Mouse (Mus musculus): ENCODE results near the gene Erc2. TPM values are rescaled to one million over a fixed set of nuclear protein-coding genes. Genes with fewer than 3 reads are reported as not detected.
A peak's percentile ranks its signal among the peaks of the same experiment; 100 is the strongest.

The Erc2 gene
- 100 to 1,000 TPM; 211 to 222 TPM for total RNA-seq (2021)

GRCm38 (mm10) chr14:27622176-27622922 is at the start of gene Erc2:
TSS of gene Erc2 (plus strand) at chr14:27622428.
- DNase-seq: peak; percentile 88
- intact Hi-C loops (cut with DNase I): loop anchor here (10.0 kb wide), 1 partner anchor 112 kb away; no protein-coding TSS in a partner anchor

DNA sequence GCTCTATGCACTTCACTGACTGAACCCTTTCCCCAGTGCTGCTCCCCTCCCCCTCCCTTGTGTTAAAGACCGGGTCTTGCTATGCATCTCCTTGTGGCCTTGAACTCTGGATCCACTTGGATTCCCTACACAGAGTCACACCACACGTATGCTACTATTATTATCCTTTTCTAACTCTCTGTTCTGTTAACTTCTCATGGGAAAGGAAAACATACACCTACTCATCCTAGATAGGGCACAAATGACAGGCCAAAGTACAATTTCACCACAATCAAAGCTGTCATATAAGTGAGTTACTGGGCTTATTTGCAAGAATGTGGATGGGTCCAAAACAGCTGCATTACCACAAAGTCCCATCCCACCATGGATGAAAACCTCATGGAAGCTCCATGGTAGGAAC is 43.8 kb upstream of the Erc2 start:
- intact Hi-C loops (cut with DNase I): no loop called here
- no peak for DNase-seq

GRCm38 (mm10) chr14:27589616-27590015 is 32.6 kb upstream of the Erc2 start:
- intact Hi-C loops (cut with DNase I): loop anchor here (5.0 kb wide), 1 partner anchor 153 kb away; no protein-coding TSS in a partner anchor
- peak; percentile 42 for DNase-seq

DNA sequence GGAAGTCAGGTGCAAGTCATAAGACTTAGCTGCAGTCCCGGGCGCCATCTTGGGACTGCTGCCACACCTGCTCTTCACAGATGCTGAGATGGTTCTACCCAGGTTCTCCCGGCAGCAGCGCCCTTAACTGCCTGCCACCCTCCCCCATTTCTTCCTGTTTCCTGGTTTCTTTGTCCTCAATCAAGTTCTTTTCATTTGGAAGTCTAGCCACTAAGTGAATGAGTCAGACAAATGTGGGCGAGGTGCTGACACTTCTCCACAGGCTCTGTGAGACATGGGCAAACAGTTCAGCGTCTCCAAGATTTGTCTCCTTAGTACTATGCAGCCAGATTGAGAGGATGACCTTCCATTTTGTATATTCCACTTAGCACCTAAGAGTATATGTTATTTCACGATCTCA is 30.1 kb upstream of the Erc2 start:
- intact Hi-C loops (cut with DNase I): loop anchor here (5.0 kb wide), 1 partner anchor 150 kb away; no protein-coding TSS in a partner anchor
- no peak for DNase-seq

GRCm38 (mm10) chr14:27596265-27596664 is 26.0 kb upstream of the Erc2 start:
- intact Hi-C loops (cut with DNase I): no loop called here
- DNase-seq: peak; percentile 76

DNA sequence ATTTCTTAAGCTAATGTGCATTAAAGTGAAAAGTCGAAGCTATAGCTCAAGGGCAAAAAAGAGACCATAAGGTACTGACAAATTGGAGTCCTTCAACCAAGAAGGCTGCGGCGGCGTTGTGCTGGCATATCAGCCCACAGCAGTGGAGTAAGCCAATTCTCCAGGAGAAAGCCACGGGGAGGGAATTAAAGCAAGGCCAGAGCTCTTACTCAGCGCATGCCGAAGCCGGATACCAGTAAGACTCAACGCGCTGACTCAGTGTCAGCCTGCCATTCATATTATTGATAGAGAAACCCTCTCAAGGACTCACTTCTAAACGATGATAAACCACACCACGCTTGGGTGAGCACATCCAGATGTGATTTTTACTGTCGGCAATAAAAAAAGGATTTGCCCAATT is 20.1 kb upstream of the Erc2 start:
- peak; percentile 17 for DNase-seq
- intact Hi-C loops (cut with DNase I): loop anchor here (10.0 kb wide), 1 partner anchor 47 kb away; no protein-coding TSS in a partner anchor

DNA sequence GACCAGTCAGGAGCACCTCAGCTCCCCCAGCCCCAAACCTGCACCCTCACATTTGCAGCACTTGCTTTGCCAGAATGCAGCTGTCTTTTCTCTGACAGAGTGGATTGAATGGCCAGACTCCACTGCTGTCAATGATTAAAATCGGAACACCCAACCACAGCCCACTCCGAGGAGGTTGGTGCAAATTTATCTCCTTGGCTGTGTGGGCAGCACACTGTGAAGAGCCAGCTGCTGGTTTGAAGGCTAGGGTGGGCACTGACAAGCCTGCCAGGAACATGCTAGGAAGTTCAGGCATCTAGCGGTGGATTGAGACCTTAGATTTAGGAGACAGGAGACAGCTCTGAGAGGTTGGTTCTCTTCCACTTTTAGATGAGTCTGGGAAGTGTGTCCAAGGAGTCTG is 14.8 kb upstream of the Erc2 start:
- intact Hi-C loops (cut with DNase I): loop anchor here (10.0 kb wide), 1 partner anchor 53 kb away; no protein-coding TSS in a partner anchor
- DNase-seq: no peak

- intact Hi-C loops (cut with DNase I): no loop called here
- no peak for DNase-seq
Measured at GRCm38 (mm10) chr14:27613766-27614165, 8.5 kb upstream of the Erc2 start.

- intact Hi-C loops (cut with DNase I): no loop called here
- DNase-seq: no peak
Measured at GRCm38 (mm10) chr14:27617286-27617685, 4.9 kb upstream of the Erc2 start.

GRCm38 (mm10) chr14:27621576-27621975 is 652 bp upstream of the Erc2 start:
- intact Hi-C loops (cut with DNase I): loop anchor here (10.0 kb wide), 1 partner anchor 113 kb away; no protein-coding TSS in a partner anchor
- no peak for DNase-seq

GRCm38 (mm10) chr14:27622923-27623219 is 643 bp downstream of the Erc2 start:
- DNase-seq: no peak
- intact Hi-C loops (cut with DNase I): loop anchor here (10.0 kb wide), 1 partner anchor 112 kb away; no protein-coding TSS in a partner anchor

DNA sequence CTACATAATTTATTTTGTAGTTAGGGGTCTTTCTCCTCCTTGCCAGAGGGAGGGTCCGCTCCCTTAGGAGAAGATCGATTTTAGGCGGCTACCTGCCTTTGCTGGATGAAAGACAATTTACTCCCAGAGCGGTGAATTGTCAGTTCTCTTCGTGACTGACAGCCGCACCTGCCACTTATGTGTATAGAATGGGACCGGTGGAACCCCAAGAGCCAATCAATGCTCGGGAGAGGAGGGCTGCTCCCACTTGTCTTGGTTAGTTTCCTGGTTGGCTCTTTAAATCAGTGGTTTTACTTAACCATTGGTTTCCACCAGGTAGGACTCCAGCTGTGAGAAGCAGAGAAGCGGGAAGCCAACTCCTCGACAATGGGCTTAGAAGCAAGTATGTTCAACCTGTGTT is 1.1 kb downstream of the Erc2 start:
- intact Hi-C loops (cut with DNase I): loop anchor here (10.0 kb wide), 1 partner anchor 111 kb away; no protein-coding TSS in a partner anchor
- DNase-seq: peak; percentile 79

DNA sequence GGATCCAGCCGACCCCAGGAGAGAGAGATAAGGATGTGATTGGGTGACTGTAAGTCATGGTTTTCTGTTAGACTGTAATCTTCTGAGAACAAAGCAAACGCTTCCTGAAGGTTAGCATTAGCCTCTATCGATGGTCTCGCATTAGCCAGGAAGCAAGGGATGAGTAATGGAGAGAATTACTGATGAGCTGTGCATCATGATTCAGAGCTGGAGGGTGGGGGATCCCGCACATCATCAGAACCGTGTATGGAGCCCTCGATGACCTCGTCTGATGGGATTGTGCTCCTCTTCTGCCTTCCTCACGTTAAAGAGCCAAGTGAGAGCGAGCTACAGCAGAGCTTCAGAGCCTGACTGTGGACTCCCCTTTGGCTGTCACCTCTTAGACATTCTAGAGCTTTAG is 6.5 kb downstream of the Erc2 start:
- intact Hi-C loops (cut with DNase I): loop anchor here (10.0 kb wide), 1 partner anchor 106 kb away; no protein-coding TSS in a partner anchor
- no peak for DNase-seq

- DNase-seq: peak; percentile 6
- intact Hi-C loops (cut with DNase I): loop anchor here (10.0 kb wide), 1 partner anchor 105 kb away; no protein-coding TSS in a partner anchor
Measured at GRCm38 (mm10) chr14:27629369-27630012, 7.3 kb downstream of the Erc2 start.

DNA sequence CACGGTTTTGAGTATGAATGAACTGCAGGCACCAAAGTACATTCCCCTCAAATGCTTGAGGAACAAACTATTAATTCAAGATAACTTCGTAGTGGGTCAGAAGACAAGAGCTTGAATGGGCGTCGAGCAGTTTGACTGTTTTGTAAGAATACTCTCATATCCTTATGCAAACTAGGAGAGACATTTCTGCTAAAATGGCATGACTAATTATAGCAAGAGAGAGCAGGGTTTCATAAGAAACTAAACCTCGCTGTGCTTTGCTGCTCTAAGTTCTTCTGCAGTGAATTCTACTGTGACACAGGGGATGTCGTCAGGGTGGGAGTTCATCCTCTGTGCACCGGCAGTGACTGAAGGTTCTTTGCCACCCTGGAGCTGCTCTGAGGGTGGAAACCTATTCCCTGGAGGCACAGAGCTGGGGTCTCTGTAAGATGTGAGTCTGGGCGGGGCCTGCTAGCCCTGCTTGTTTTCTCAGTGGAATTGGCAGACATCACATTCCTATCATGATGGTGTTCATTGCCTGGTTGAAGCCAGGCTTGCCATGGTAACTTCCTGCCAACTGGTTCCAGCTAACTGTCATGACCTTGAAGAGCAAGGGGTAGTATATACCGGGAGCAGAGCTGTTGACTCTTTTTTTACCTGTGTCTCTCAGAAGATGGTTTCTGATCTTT is 8.9 kb downstream of the Erc2 start:
- peak; percentile 4 for DNase-seq
- intact Hi-C loops (cut with DNase I): no loop called here

DNA sequence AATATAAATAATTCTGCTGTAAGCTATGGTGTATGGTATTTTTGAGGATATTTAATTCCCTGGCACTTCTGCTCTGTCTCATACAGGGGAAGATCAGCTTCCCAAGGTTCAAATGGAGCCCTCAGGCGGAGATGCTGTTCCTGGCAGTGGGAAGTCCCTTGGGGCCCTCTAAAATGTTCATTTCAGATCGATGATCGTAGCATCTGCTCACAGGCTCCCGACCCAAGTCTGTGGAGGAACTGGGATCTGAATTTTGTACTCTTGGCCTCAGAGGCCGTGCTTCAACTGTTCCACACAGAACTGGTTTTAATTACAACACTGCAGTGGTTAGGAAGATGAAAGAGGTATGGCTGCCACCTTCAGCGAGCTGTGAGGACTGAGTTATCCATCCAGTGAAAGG is 12.5 kb downstream of the Erc2 start:
- DNase-seq: peak; percentile 61
- intact Hi-C loops (cut with DNase I): no loop called here

DNA sequence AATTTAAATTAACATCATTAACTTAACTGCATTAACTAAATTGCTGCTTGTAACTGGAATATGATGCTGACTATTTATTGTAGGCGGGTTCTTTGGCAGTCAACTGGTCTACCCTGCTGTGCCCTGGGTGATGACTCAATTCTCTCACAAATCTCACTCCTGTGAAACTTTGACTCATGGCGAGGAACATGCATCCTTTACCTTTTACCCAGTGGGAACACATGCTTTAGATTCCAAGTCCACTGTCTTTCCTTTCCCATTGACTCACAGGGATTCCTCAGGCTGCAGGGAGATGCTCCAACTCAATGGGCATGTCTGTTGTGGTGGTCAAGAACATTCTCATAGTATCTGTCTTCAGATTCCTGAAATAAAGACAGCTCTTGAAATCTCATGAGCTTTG is 14.3 kb downstream of the Erc2 start:
- no peak for DNase-seq
- intact Hi-C loops (cut with DNase I): no loop called here

- intact Hi-C loops (cut with DNase I): no loop called here
- no peak for DNase-seq
Measured at GRCm38 (mm10) chr14:27641382-27641781, 19.2 kb downstream of the Erc2 start.

DNA sequence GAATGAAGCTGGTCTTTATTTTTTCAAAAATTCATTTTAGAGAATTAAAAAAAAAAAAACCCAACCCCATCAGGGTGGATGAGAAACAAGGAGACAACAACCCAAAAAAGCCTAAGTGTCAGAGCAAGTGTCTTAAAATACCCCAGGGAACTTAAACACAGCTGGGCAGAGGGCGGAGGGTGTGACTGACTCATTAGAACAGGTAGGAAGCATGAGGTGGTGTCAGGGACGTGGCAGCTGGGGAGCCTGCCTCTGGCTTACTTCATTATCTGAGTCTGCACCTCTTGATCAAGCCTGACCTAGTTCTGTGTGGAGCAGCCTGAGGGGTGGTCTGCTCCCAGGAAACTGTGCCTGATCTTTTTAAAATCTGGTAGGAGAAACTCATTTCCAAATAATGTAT is 20.8 kb downstream of the Erc2 start:
- DNase-seq: no peak
- intact Hi-C loops (cut with DNase I): no loop called here

DNA sequence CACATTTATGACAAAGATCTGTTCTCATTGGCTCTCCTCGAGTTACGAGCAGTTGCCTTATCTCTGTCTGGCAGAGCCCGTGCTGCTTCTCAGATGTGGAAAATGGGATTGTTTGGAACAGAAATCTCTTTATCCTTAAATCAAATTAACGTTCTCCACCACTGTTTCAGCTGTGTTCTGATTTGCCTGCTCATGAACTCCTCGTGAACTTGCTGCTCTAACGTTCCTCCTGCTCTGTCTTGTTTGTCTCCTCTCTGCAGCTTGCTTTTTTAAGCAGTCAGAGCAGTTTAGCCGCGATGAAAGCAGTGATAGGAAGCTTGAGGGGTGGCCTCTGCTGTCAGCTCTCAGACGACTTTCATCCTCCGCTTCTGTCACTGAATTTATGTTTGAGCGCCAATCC is 32.4 kb downstream of the Erc2 start:
- no peak for DNase-seq
- intact Hi-C loops (cut with DNase I): no loop called here

DNA sequence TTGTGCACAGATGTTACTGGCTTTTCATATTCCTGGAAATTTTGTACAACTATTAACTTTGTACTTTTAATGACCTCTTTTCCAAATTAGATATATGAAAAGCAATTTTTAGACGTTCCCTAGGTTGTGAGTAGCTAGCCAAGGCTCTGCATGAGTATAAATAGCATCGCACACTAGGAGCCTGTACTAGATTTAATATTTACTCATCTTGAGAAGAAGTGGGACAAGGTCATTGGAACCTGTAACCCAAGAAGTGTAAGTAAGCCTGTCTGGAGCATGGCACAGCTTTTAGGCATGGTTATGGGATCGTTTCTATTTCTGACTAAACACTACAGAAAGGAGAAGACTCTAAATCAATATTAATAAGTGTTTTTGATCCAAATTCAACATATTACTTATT is 36.4 kb downstream of the Erc2 start:
- intact Hi-C loops (cut with DNase I): no loop called here

More for the DNA sequence above, 36.4 kb downstream of the Erc2 start:
- DNase-seq: no peak

Data from left cerebral cortex, postnatal 4 days (tissue).